Mouse (Mus musculus) olfactory bulb, adult 2 months (tissue): ENCODE results near the gene Rfx2. TPM values are rescaled to one million over a fixed set of nuclear protein-coding genes. Genes with fewer than 3 reads are reported as not detected.

Experiments
- H3K27ac ChIP-seq: fragments of 200-500 bp; 2 replicates; pipeline ENCODE4 v1.5.1; 2012; ENCODE audit warnings: low read depth, low read length; ENCODE audit not compliant: insufficient read depth
- H3K4me1 ChIP-seq: fragments of 200-500 bp; 2 replicates; pipeline ENCODE4 v1.6.1; 2012; ENCODE audit warnings: low read length; ENCODE audit not compliant: control insufficient read depth, insufficient read depth
- H3K4me3 ChIP-seq: fragments of 200-500 bp; 2 replicates; pipeline ENCODE4 v1.5.1; 2012; ENCODE audit warnings: mild to moderate bottlenecking, low read depth, low read length, moderate library complexity; ENCODE audit not compliant: insufficient read depth
- CTCF ChIP-seq: fragments of 200-500 bp; IDR thresholded peaks from 2 replicates; pipeline ENCODE4 v1.5.1; 2012; ENCODE audit warnings: low read depth, mild to moderate bottlenecking, low read length, moderate library complexity; ENCODE audit not compliant: insufficient read depth
- POLR2A ChIP-seq: fragments of 200-500 bp; IDR thresholded peaks from 2 replicates; pipeline ENCODE4 v1.6.1; 2012; ENCODE audit warnings: mild to moderate bottlenecking, low read depth, low read length, moderate library complexity; ENCODE audit not compliant: insufficient read depth
- WGBS: fragments of 180-500 bp; shearing (Covaris S2); methylation state at CpG from one replicate; pipeline ENCODE4 v1.1.7; 2018; 5-methylcytosine and 5-hydroxymethylcytosine counted together
- polyA plus RNA-seq: library from polyadenylated mRNA; stranded (reverse); fragments of >200 nt; gene quantifications from 2 replicates; pipeline ENCODE4 v1.2.4, GENCODE M21; 2012; ENCODE audit warnings: low replicate concordance; ENCODE audit not compliant: missing spikeins, insufficient read depth, insufficient read length

Gene Rfx2
- polyA plus RNA-seq, 1 experiment: not detected

GRCm38 (mm10) chr17:56805784-56806183 is 25.0 kb downstream of the Rfx2 start:
- no peak for TF ChIP-seq CTCF
- TF ChIP-seq POLR2A: no peak
- H3K4me1 ChIP-seq: peaks cover 11% of the 10 kb centered on the region
- no peak overlapping the region for H3K27ac ChIP-seq
- 75% methylated on average over 1 of the region's 1 CpGs for WGBS
- no peak overlapping the region for H3K4me3 ChIP-seq

GRCm38 (mm10) chr17:56804952-56805351 is 25.9 kb downstream of the Rfx2 start:
- Histone ChIP-seq H3K4me3 (no peak overlapping the region), H3K27ac (no peak overlapping the region), H3K4me1 (peaks cover 2% of the 10 kb centered on the region)
- TF ChIP-seq POLR2A: no peak
- TF ChIP-seq CTCF: no peak
- WGBS: 53% methylated on average over 5 of the region's 5 CpGs

- Histone ChIP-seq H3K27ac (no peak overlapping the region), H3K4me3 (no peak overlapping the region), H3K4me1 (no peaks in the 10 kb centered on the region)
- no peak for TF ChIP-seq POLR2A
- 33% methylated on average over 8 of the region's 8 CpGs for WGBS
Observed at GRCm38 (mm10) chr17:56802065-56802464, 28.7 kb downstream of the Rfx2 start.

- 74% methylated on average over 3 of the region's 3 CpGs for WGBS
- H3K4me3 ChIP-seq: no peak overlapping the region
- H3K4me1 ChIP-seq: no peaks in the 10 kb centered on the region
- TF ChIP-seq CTCF (no peak), POLR2A (no peak)
- H3K27ac ChIP-seq: no peak overlapping the region
Observed at GRCm38 (mm10) chr17:56799276-56799675, 31.5 kb downstream of the Rfx2 start.

- no peak for TF ChIP-seq POLR2A
- TF ChIP-seq CTCF: no peak
- Histone ChIP-seq H3K4me1 (peaks cover 5% of the 10 kb centered on the region), H3K4me3 (no peak overlapping the region), H3K27ac (no peak overlapping the region)
- 70% methylated on average over 6 of the region's 6 CpGs for WGBS
Observed at GRCm38 (mm10) chr17:56793614-56794319, 37.0 kb downstream of the Rfx2 start.

GRCm38 (mm10) chr17:56792588-56792987 is 38.2 kb downstream of the Rfx2 start:
- WGBS: 94% methylated on average over 3 of the region's 3 CpGs
- no peak for TF ChIP-seq POLR2A
- no peak for TF ChIP-seq CTCF

GRCm38 (mm10) chr17:56789286-56789685 is 41.5 kb downstream of the Rfx2 start:
- H3K27ac ChIP-seq: no peak overlapping the region
- no peak for TF ChIP-seq CTCF
- TF ChIP-seq POLR2A: no peak
- WGBS: 87% methylated on average over 6 of the region's 6 CpGs
- no peak overlapping the region for H3K4me3 ChIP-seq
- peaks cover 9% of the 10 kb centered on the region for H3K4me1 ChIP-seq

More at GRCm38 (mm10) chr17:56792588-56792987, 38.2 kb downstream of the Rfx2 start:
- Histone ChIP-seq H3K27ac (no peak overlapping the region), H3K4me3 (no peak overlapping the region), H3K4me1 (peaks cover 9% of the 10 kb centered on the region)

- WGBS: 63% methylated on average over 3 of the region's 3 CpGs
Observed at GRCm38 (mm10) chr17:56788886-56789285, 41.9 kb downstream of the Rfx2 start.

GRCm38 (mm10) chr17:56780291-56780978 is 50.4 kb downstream of the Rfx2 start:
- 89% methylated on average over 13 of the region's 13 CpGs for WGBS
- H3K27ac ChIP-seq: no peak overlapping the region
- H3K4me3 ChIP-seq: no peak overlapping the region
- TF ChIP-seq POLR2A: no peak
- TF ChIP-seq CTCF: no peak
- H3K4me1 ChIP-seq: no peaks in the 10 kb centered on the region

More at GRCm38 (mm10) chr17:56788886-56789285, 41.9 kb downstream of the Rfx2 start:
- TF ChIP-seq POLR2A (no peak), CTCF (no peak)
- peaks cover 9% of the 10 kb centered on the region for H3K4me1 ChIP-seq
- H3K4me3 ChIP-seq: no peak overlapping the region
- H3K27ac ChIP-seq: no peak overlapping the region
